8 mouse cellular contexts compared by ENCODE assay signal in genomic region chr15:82139196-82139595, GRCm38 (mm10). TPM values are rescaled to one million over a fixed set of nuclear protein-coding genes. Genes with fewer than 3 reads are reported as not detected.
DNase-seq lines count a peak whose midpoint lies in the region; ATAC-seq and TF ChIP-seq lines count a peak whose summit lies in the region.

No protein-coding gene starts in this region.

- peak; percentile 53 for DNase-seq in kidney, adult 2 months
- no peak for DNase-seq in kidney, adult 11 months
- peak; percentile 37 for DNase-seq in thymus, postnatal 25 days
- DNase-seq in thymus, adult 2 months: no peak
- DNase-seq in cerebellum, adult 9-10 months: peak; percentile 69
- no peak for DNase-seq in right cerebral cortex, postnatal 4 days
- no peak for DNase-seq in urinary bladder, postnatal 36 days (ENCODE audit: low spot score in 2 of 2)

- H3K27ac ChIP-seq in kidney, adult 2 months (ENCODE audit: insufficient read depth, low read depth, low read length): no peak overlapping the region
- H3K27ac ChIP-seq in thymus, adult 2 months (ENCODE audit: control insufficient read depth, insufficient read depth, low read length): no peak overlapping the region
- no peak overlapping the region for H3K27ac ChIP-seq in forebrain, embryonic 15.5 days (replicated peaks)

- H3K9me3 ChIP-seq in forebrain, embryonic 15.5 days: no peaks in the 10 kb centered on the region

- no peak for TF ChIP-seq POLR2A in kidney, adult 2 months (IDR thresholded peaks at IDR 0.05; ENCODE audit: low read depth, low read length)
- no peak for TF ChIP-seq POLR2A in thymus, adult 2 months (IDR thresholded peaks at IDR 0.05; ENCODE audit: control insufficient read depth, extremely low read depth, insufficient read depth, low read length, poor library complexity)

- H3K27me3 ChIP-seq in kidney, adult 2 months (replicated peaks; ENCODE audit: control insufficient read depth, insufficient read depth, low read length): no peaks in the 10 kb centered on the region
- H3K27me3 ChIP-seq in thymus, adult 2 months (ENCODE audit: control insufficient read depth, insufficient read depth, low read length): no peaks in the 10 kb centered on the region
- H3K27me3 ChIP-seq in forebrain, embryonic 15.5 days: no peaks in the 10 kb centered on the region

- WGBS in kidney, adult 2 months: 92% methylated on average over 8 of the region's 8 CpGs
- WGBS in thymus, adult 2 months: 87% methylated on average over 8 of the region's 8 CpGs
- WGBS in forebrain, embryonic 15.5 days: 89% methylated on average over 8 of the region's 8 CpGs

- no peak overlapping the region for H3K4me3 ChIP-seq in kidney, adult 2 months (ENCODE audit: insufficient read depth, low read depth, low read length)
- H3K4me3 ChIP-seq in thymus, adult 2 months (ENCODE audit: control insufficient read depth, insufficient read depth, low read length): no peak overlapping the region
- no peak overlapping the region for H3K4me3 ChIP-seq in forebrain, embryonic 15.5 days

- no peak overlapping the region for H3K9ac ChIP-seq in forebrain, embryonic 15.5 days (replicated peaks)

- H3K4me2 ChIP-seq in forebrain, embryonic 15.5 days (replicated peaks): no peak overlapping the region

- peak; percentile 40 for TF ChIP-seq CTCF in kidney, adult 2 months (conservative IDR thresholded peaks at IDR 0.05; ENCODE audit: insufficient read depth, insufficient read length, low read depth, low read length)
- TF ChIP-seq CTCF in thymus, adult 2 months (IDR thresholded peaks at IDR 0.05; ENCODE audit: borderline replicate concordance, control insufficient read depth, extremely low read depth, insufficient read depth, low read length, poor library complexity): no peak

- no peak for ATAC-seq in forebrain, embryonic 15.5 days (replicated peaks)

- H3K4me1 ChIP-seq in kidney, adult 2 months (ENCODE audit: control insufficient read depth, insufficient read depth, low read length): no peaks in the 10 kb centered on the region
- peaks cover 39% of the 10 kb centered on the region for H3K4me1 ChIP-seq in thymus, adult 2 months (replicated peaks; ENCODE audit: control insufficient read depth, insufficient read depth, low read length)
- peaks cover 8% of the 10 kb centered on the region for H3K4me1 ChIP-seq in forebrain, embryonic 15.5 days

- H3K36me3 ChIP-seq in kidney, adult 2 months (ENCODE audit: control insufficient read depth, insufficient read depth, low read length): no peaks in the 10 kb centered on the region
- peaks cover 7% of the 10 kb centered on the region; the same call in 1 of the 2 replicates for H3K36me3 ChIP-seq in thymus, adult 2 months (ENCODE audit: control insufficient read depth, insufficient read depth, low read length)
- H3K36me3 ChIP-seq in forebrain, embryonic 15.5 days: peaks cover 4% of the 10 kb centered on the region; the same call in 1 of the 2 replicates

RNA-seq across cellular contexts. Expression of gene Srebf2, which starts 7.8 kb away (rescaled TPM):
- 102 and 118 TPM in 2 replicates for polyA plus RNA-seq in kidney, adult 2 months (2012; rRNA removed)
- 410 and 478 TPM in 2 replicates for polyA plus RNA-seq in thymus, adult 2 months (2012; rRNA removed)
- polyA plus RNA-seq in forebrain, embryonic 15.5 days (2015; fragmentation: Nextera tagmentation; extraction: Ambion mirVana): 223 and 225 TPM in 2 replicates

RNA-seq across cellular contexts. Expression of gene Ccdc134, which starts 11.5 kb away (rescaled TPM):
- 6.9 and 7.5 TPM in 2 replicates for polyA plus RNA-seq in kidney, adult 2 months (2012; rRNA removed)
- polyA plus RNA-seq in thymus, adult 2 months (2012; rRNA removed): 33.1 and 39.4 TPM in 2 replicates
- polyA plus RNA-seq in forebrain, embryonic 15.5 days (2015; fragmentation: Nextera tagmentation; extraction: Ambion mirVana): 17.7 and 18.4 TPM in 2 replicates

Comparison
In these comparisons a context has a peak if more than half of its experiments do, and no peak if none do; other contexts are left out.
1. DNase-seq: peak in kidney, adult 2 months (single experiment), thymus, postnatal 25 days (single experiment) and cerebellum, adult 9-10 months (single experiment); none in kidney, adult 11 months (single experiment), thymus, adult 2 months (single experiment), right cerebral cortex, postnatal 4 days (single experiment) and urinary bladder, postnatal 36 days (0 of 2).